Mouse (Mus musculus) liver, adult (tissue): ENCODE results near the gene Appbp2.
A peak's percentile ranks its signal among the peaks of the same experiment; 100 is the strongest.

Experiments
- GATA4 ChIP-seq: IDR thresholded peaks from 2 replicates; pipeline ENCODE4 v1.6.1; 2014; ENCODE audit warnings: mild to moderate bottlenecking, low read length; ENCODE audit not compliant: insufficient replicate concordance

Gene Appbp2

GRCm38 (mm10) chr11:85234990-85235841 is at the start of gene Appbp2:
Gene Appbp2, minus strand, starts transcription at chr11:85235130.
- no peak for TF ChIP-seq GATA4

GRCm38 (mm10) chr11:85281219-85281878 is 46.4 kb upstream of the Appbp2 start:
- no peak for TF ChIP-seq GATA4

GRCm38 (mm10) chr11:85278175-85278574 is 43.2 kb upstream of the Appbp2 start:
- no peak for TF ChIP-seq GATA4

GRCm38 (mm10) chr11:85277609-85278008 is 42.7 kb upstream of the Appbp2 start:
- peak; percentile 56; the same call in 1 of the 2 replicates for TF ChIP-seq GATA4

GRCm38 (mm10) chr11:85275151-85275550 is 40.2 kb upstream of the Appbp2 start:
- TF ChIP-seq GATA4 = no peak

- TF ChIP-seq GATA4 = no peak
Observed at GRCm38 (mm10) chr11:85273299-85273698, 38.4 kb upstream of the Appbp2 start.

- TF ChIP-seq GATA4 = no peak
Observed at GRCm38 (mm10) chr11:85270631-85271030, 35.7 kb upstream of the Appbp2 start.

- TF ChIP-seq GATA4 = no peak
Observed at GRCm38 (mm10) chr11:85267393-85267792, 32.5 kb upstream of the Appbp2 start.

GRCm38 (mm10) chr11:85264635-85265034 is 29.7 kb upstream of the Appbp2 start:
- no peak for TF ChIP-seq GATA4

GRCm38 (mm10) chr11:85261192-85261591 is 26.3 kb upstream of the Appbp2 start:
- TF ChIP-seq GATA4 = no peak

- no peak for TF ChIP-seq GATA4
Observed at GRCm38 (mm10) chr11:85258966-85259365, 24.0 kb upstream of the Appbp2 start.

- no peak for TF ChIP-seq GATA4
Observed at GRCm38 (mm10) chr11:85255471-85256027, 20.6 kb upstream of the Appbp2 start.

GRCm38 (mm10) chr11:85253641-85254040 is 18.7 kb upstream of the Appbp2 start:
- no peak for TF ChIP-seq GATA4

GRCm38 (mm10) chr11:85253006-85253405 is 18.1 kb upstream of the Appbp2 start:
- no peak for TF ChIP-seq GATA4

GRCm38 (mm10) chr11:85251955-85252354 is 17.0 kb upstream of the Appbp2 start:
- TF ChIP-seq GATA4 = no peak

GRCm38 (mm10) chr11:85250467-85250866 is 15.5 kb upstream of the Appbp2 start:
- TF ChIP-seq GATA4 = no peak

- no peak for TF ChIP-seq GATA4
Observed at GRCm38 (mm10) chr11:85249338-85249737, 14.4 kb upstream of the Appbp2 start.

GRCm38 (mm10) chr11:85248151-85248550 is 13.2 kb upstream of the Appbp2 start:
- no peak for TF ChIP-seq GATA4
